Mouse (Mus musculus) testis, adult 2 months (tissue): ENCODE results near the gene Kidins220.

Experiments
- CTCF ChIP-seq: fragments of 200-500 bp; IDR thresholded peaks from 2 replicates; pipeline ENCODE4 v1.5.1; 2012; ENCODE audit warnings: low read depth, mild to moderate bottlenecking, inconsistent platforms, low read length, moderate library complexity; ENCODE audit not compliant: control insufficient read depth, insufficient read depth, insufficient replicate concordance
- POLR2A ChIP-seq: fragments of 200-500 bp; IDR thresholded peaks from 2 replicates; pipeline ENCODE4 v1.6.1; 2012; ENCODE audit warnings: low read depth, mild to moderate bottlenecking, inconsistent platforms, low read length, moderate library complexity; ENCODE audit not compliant: control insufficient read depth

DNA sequence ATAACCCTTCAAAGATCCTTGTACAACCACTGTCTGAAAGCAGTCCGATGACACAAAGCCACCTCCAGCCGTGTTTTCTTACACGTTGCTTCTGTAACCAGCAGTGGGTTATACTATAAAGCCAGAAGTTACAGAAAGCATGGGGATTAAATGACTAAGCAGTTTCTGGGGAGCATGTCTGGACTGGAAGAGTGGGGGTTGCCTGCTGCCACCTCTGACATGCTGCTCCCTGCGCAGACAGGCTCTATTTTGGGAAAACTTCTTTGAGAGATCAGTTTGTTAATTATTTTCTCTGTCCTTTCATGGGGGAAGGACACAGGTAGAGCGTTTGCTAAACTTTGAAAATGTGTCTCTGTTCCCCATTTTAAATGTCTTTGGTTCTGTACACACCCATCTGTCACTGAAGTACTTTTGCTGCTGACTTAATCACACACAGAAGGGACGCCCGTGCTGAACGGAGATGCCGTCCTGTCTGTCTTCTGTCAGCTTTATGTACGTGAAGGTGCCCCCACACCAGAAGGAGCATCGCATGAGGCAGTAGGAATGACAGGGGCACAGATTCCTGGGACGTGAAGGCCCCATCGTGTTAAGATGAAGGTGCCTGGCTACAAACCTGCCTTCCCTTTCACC, 11.2 kb upstream of the Kidins220 start:
- TF ChIP-seq POLR2A (no peak), CTCF (no peak)
